Mouse (Mus musculus) lung, postnatal 0 days (tissue): Measurements from ENCODE around the gene Slc35f6.

Source experiments
- CTCF ChIP-seq: IDR thresholded peaks from 2 replicates; pipeline ENCODE4 v1.5.1; 2016; ENCODE audit warnings: antibody characterized with exemption, mild to moderate bottlenecking
- EP300 ChIP-seq: IDR thresholded peaks from 2 replicates; pipeline ENCODE4 v1.6.1; 2016; ENCODE audit warnings: antibody characterized with exemption, mild to moderate bottlenecking, control low read depth

GRCm38 (mm10) chr5:30669496-30669830 lies 21.7 kb downstream of the Slc35f6 start:
- TF ChIP-seq EP300, result no peak
- TF ChIP-seq CTCF, result no peak
